Mouse (Mus musculus): ENCODE data around the gene Mknk1.

- TF ChIP-seq CTCF (IDR thresholded peaks at IDR 0.05; ENCODE audit: control insufficient read depth, insufficient read depth, insufficient read length) (no peak), USF1 (IDR thresholded peaks at IDR 0.05; ENCODE audit: low read depth) (no peak), MAX (IDR thresholded peaks at IDR 0.05) (no peak)
Observed at GRCm38 (mm10) chr4:115850631-115851030, 11.6 kb downstream of the Mknk1 start.
